Mouse (Mus musculus): ENCODE results near the gene Gm8247.
"Not testable (repeated sequence)": the region's sequence is repeated elsewhere in the genome, so short reads cannot be mapped to it uniquely, and the experiment has no call there.

The Gm8247 gene

DNA sequence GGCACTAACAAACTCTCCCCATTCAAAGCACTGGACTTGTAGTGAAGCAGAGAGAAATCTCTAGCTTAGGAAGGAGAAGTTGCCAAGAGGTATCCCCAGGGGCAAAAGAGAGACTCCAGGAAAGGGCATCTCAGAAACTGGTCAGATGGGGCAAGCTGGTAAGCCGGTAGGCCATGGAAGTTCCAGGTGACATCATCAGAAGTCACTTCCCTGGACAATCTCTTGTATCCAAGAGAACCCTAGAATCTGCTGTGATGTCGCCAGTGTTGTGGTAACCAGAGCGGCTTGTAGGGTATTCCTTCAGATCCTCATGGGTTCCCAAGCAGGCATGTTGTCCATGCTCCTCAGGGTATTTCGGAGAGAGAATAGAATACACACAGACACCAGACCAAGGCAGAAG is at the start of gene Gm8247:
Gm8247 (plus strand) TSS at position 301 of the 400 bp plus-strand sequence.
- DNase-seq (ENCODE audit: inconsistent age in 2 of 2, low spot score in 1 of 2) = not testable (repeated sequence)

DNA sequence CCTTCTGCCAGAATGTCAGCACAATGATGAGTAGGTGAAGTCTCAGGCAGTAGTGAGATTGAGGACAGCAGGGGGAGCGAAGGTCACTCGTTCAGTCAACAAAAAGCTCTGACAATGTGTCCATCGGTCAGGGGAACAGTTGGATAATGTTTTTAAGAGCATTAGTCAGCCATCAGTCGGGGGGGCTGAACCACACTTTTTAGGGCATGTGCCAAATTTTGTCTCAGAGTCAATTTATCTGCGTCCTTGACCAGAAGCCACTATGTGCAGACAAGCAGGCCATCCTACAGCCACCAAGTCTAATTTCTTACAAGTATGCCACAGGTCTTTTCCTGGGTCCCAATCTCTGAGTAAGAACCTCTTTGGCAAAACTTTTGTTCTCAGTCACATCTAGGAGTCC is 35.0 kb upstream of the Gm8247 start:
- DNase-seq (ENCODE audit: inconsistent age in 2 of 2, low spot score in 1 of 2) = peak; percentile 47 to 76

DNA sequence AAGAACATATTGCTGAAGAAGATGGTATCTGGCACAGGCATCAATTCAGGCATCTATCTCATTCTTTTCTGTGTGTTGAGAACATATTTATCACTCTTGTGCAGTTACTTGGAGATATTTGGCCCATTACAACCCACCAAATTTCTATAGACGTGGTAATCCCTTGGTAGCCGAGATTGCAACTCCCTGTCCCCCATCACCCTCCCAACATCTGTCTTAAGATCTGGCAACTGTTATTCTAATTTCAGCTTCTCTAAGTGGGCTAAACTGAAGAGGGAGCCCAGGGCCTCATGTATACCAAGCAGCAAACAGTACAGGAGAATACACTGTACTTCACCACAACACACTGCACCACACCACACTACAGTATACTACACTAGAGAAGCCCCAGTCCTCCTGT is 8.8 kb downstream of the Gm8247 start:
- peak in 1 of 2 experiments; percentile 15 for DNase-seq (ENCODE audit: inconsistent age in 2 of 2, low spot score in 1 of 2)

DNA sequence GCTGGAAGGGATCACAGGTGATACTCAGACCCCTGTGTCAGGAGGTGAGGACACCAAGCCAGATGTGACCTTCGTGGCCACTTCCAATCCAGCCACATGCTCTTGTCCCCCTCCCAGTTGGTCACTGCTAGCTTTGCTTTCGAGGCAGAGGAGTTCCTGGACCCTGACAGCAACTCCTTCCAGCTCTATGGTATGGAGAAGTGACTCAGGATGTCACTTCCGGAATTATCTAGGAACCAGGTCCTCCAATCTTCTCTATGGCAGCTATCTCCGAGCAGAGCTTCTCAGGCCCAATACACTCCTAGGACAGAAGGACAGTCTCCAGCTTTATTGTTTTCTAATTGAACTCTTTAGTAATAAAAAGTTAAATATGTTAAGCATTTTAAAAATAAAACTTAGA is 44.8 kb downstream of the Gm8247 start, which contains the start of gene Gm5624:
Gm5624 (minus strand) TSS at position 202 of the 400 bp plus-strand sequence.
- not testable (repeated sequence) for DNase-seq (ENCODE audit: inconsistent age in 2 of 2, low spot score in 1 of 2)

All from adrenal gland, adult (tissue).